Mouse (Mus musculus) frontal cortex, postnatal 10 days (tissue): ENCODE data around the gene Tnrc18.
A peak's percentile ranks its signal among the peaks of the same experiment; 100 is the strongest.
"Not testable (repeated sequence)": the region's sequence is repeated elsewhere in the genome, so short reads cannot be mapped to it uniquely, and the experiment has no call there.

Experiments used
- DNase-seq, 2 experiments: peaks; one replicate each; pipeline ENCODE4 v3.0.0; 2022; ENCODE audit warnings: low spot score in 2 of 2, mixed read lengths in 1 of 2

Gene Tnrc18

GRCm38 (mm10) chr5:142817524-142818434 is at the start of gene Tnrc18:
Gene Tnrc18 (minus strand): TSS chr5:142817662.
- DNase-seq, result peak; percentile 99

DNA sequence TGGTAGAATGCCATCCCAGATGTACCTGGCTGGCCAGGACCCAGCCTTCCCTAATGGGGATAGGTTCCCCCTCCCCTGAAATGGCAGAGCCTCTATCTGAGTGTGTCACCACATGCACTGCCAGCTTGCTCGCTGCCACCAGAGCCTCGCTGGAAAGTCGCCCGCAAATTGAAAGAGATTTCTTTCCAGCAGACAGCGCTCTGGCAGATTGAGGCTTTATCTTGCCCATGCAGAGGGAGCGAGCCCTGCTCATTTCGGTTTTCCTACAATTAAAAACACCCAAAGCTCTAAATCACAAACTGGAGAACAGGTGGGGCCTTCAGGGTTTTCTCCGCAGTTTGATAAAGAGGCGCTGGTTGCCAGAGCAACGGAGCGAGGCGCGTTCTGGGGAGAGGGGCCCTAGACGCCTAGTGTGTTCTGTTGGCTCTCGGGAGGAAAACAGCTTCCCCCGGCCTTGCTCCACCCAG is 40.3 kb upstream of the Tnrc18 start:
- peak; percentile 60 to 71 for DNase-seq

DNA sequence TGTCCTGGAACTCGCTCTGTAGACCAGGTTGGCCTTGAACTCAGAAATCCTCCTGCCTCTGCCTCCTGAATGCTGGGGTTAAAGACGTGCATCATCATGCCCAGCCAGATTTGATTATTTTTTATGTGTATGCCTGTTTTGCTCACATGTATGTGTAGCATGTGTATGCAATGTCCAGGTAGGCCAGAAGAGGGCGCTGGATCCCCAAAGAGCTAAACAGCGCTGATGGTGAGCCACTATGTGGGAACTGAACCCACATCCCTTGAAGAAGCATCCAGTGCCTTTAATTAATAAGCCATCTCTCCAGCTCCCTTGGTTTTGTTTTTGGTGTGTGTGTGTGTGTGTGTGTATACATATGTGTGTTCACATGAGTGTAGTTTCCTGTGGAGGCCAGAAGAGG is 38.9 kb upstream of the Tnrc18 start:
- DNase-seq, result no peak

GRCm38 (mm10) chr5:142854877-142855276 is 37.4 kb upstream of the Tnrc18 start:
- peak; percentile 57 to 59 for DNase-seq

DNA sequence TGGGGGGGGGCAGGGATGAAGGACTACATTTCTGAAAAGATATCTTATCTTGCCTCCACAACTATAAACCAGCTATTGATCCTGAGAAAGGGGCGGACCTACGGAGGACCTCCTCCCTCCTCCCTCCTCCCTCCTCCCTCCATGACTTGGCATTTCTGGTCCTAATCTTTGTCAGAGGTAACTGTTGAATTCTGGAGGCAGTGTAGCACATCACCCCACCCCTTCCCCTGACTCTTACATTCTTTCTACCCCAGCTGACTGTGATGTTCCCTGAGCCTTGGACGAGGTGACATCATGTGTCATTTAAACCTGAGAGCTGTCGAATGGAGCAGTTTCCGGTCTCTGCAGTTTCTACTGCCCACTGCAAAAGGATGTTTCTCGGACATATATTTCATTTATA is 36.1 kb upstream of the Tnrc18 start:
- DNase-seq, result no peak

- no peak for DNase-seq
Measured at GRCm38 (mm10) chr5:142851681-142852049, 34.2 kb upstream of the Tnrc18 start.

GRCm38 (mm10) chr5:142850916-142851680 is 33.6 kb upstream of the Tnrc18 start:
- DNase-seq, result no peak

DNA sequence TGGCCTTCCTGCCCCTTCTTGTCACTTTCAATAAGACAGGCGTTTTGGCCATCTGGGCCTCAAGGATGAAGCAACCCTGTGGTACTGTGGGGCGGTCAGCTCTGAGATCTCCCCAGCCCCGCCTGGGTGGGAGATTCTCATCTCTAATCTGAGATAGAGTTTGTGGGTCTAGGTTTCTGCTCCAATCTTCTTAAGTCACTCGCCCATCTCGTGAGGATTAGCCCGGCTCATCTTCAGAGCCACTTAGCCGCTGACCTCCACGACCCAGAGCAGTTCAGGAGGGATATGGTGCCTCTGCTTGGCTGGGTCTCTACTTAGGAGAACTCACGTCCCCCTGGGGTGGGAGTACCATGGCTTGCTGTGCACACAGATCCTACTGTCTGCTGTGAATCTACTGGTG is 33.0 kb upstream of the Tnrc18 start:
- no peak for DNase-seq

DNA sequence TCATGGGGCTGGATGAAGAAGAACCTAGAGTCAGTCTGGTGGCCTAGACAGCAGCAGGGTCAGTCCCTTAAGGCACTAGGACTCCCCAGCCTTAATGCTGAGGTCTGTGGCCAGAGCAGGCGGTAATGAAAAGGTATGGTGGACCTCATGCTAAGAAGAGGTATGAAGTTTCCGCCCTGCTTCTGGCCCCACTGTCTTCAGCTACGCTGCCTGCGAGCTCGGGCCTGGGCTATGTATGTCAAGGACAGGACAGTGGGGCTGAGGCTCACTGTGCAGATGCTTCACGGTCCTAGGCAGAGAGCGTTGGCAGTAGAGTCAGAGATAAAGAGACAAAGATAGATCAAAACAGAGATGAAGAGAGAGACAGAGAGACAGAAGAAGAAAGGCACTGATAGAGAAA is 31.4 kb upstream of the Tnrc18 start:
- DNase-seq, result no peak

DNA sequence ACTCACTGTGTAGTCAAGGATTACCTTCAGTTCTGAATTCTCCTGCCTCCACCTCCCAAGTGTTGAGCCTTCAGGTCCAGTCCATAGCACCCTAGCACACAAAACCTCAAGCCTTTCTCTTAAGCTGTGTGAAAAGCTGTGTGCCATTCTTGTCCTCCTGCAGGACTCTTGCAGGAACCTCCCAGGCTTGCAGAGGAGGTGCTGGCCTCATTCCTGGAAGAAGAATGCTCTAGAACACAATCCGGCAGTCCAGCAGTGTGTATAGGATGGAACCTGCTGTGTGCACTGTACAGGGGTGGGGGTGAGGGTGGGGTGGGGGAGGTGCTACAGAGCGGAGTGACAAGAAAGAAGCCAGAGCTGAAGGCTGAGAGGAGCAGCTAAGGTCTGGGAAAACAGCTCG is 30.7 kb upstream of the Tnrc18 start:
- no peak for DNase-seq

DNA sequence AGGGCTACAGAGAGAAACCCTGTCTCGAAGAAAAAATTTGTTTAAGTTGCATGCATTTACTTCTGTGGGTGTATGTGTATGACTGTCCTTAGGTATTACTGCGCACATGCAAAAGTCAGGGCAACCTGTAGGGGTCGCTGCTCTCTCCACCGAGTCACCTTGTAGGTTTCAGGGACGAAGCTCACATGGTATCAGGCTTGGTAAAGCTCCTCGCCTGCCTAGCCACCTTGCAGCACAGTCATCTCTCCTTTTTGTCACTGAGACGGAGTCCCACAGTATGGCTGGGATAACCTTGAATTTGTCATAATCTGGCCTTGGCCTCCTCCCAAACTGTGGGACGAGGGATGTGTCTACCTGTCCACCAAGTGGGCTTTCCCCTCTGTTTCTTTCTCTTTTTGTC is 27.0 kb upstream of the Tnrc18 start:
- no peak for DNase-seq

DNA sequence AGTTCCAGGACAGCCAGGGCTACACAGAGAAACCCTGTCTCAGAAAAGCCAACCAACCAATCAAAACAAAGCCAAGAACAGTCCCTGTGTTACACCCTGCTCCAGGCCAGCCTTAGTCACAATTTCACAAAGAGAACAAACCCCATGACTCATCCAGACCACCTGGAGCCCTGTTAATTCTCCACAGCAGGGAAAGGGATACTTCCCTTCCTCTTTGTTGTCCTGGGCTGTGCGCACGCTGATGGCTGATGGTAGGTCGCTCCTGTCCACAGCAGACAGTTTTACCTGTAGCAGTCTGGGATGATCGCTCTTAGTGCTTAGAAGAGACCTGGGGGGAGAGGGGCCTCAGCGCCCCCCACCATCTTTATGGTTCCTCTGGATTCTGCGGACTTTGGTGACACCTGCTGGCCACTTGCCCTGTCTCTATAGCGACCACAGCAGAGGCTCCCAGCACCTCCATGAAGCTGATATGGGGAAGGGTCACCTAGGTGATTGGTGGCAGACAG is 24.7 kb upstream of the Tnrc18 start:
- DNase-seq, result no peak

DNA sequence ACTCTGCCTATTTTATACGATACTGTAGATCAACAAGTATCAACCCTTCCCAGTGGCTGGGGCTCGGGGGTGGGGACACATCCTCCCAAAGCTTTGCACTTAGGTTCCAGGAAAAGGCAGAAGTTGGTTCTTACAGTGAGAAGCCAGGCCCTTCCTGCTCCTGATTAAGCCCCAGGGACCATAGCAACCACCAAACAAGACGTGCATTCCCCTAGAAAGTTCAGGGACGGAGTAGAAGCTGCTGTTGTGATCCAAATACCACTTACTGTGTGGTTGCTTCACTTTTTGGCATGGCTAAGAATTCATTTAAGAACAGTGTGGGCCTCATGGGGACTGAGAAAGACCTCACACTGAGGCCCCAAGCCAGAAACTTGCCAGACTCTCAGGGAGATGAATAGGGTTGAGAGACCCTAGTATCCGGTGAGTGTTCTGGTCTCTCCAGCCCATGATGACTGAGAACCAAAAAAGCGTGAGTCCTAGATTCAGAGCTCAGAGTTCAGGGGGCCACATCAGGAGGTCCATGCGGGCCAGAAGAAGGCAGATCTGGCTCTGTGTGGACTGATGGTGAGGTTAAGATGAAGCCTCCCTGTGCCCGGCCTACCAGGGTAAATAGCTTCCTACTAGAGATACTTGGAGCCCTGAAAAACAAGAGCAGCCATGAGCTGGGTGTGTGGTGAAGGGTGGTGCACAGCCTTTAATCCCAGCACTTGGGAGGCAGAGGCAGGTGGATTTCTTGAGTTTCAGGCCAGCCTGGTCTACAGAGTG is 24.1 kb upstream of the Tnrc18 start:
- no peak for DNase-seq

DNA sequence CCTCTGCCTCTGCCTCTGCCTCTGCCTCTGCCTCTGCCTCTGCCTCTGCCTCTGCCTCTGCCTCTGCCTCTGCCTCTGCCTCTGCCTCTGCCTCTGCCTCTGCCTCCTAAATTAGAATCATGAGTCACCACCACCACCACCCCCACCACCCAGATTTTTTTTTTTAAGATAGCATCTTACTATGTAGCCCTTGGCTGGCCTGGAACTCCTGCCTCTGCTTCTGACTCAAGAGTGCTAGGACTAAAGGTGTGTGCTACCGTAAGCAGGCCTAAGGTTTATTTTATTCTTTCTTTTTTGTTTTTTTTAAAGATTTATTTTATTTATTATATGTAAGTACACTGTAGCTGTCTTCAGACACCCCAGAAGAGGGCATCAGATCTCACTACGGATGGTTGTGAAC is 20.0 kb upstream of the Tnrc18 start:
- DNase-seq, result not testable (repeated sequence)

GRCm38 (mm10) chr5:142836891-142837290 is 19.4 kb upstream of the Tnrc18 start:
- no peak for DNase-seq

GRCm38 (mm10) chr5:142833646-142834438 is 16.4 kb upstream of the Tnrc18 start:
- no peak for DNase-seq

DNA sequence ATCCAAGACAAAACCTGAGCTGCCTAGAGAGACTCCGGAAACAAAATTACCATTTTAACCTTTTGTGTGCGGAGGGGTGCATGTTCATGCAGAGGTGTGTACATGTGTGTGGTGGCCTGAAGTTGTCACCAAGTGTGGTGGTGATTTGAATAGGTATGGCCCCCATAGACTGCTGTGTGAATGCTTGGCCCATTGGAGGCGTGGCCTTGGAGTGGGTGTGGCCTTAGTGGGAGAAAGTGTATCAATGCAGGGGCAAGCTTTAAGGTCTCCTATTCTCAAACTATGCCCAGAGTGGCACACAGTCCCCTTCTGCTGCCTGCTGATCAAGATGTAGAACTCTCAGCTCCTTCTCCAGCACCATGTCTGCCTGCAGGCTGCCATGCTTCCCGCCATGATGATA is 8.7 kb upstream of the Tnrc18 start:
- DNase-seq, result no peak

GRCm38 (mm10) chr5:142825665-142826064 is 8.2 kb upstream of the Tnrc18 start:
- DNase-seq, result no peak

GRCm38 (mm10) chr5:142824091-142824490 is 6.6 kb upstream of the Tnrc18 start:
- DNase-seq, result no peak

DNA sequence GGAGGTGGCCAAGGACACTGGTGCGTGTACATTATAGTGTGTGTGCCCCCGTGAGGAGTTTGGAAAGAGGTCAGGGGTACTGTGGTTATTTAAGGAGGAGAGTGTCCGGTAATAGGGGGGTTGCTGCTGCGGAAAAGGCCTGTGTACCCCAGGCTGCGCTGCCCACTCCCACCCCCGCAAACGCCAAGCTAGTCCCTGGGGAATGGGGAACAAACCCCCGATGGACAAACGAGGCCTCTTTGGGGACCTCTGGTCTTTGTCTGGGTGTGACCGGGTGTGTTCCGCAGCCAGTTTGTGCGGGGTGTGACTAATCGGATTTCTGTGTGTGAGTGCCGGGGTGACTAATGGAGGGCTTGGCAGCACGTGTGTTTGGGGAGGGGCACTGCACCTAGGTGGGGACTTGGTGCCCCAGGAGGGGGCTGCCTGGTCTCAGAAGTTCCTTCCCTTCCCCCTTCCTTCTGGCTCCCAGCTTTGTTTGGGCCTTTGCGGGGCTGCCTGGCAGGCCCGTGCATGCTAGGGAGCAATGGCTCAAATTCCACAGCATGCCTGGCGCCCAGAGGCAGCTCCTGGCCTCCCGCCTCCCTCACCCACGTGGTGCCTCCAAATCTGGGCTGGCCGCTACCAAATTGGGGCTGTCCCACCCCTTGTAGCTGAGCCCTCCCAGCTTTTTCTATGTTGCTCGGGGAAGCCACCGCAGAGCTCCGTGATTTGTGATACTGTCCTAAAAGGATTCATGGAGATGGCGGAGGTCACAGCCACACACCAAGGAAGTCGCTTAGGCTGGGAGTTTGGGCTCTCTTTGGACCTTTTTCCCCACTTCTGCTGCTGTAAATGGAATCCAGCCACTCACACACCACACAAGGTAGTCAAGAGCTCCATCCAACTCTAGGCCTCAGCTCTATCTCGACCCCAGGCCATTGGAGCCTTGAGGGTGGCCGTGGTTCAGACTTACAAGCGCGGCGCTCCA is 5.9 kb upstream of the Tnrc18 start:
- peak; percentile 68 to 72 for DNase-seq
